Mouse (Mus musculus) heart, postnatal 10 days (tissue): Measurements from ENCODE around the gene Lsm12. TPM values are rescaled to one million over a fixed set of nuclear protein-coding genes. Genes with fewer than 3 reads are reported as not detected.

Experiments
- DNase-seq, 2 experiments: peaks; one replicate each; pipeline ENCODE4 v3.0.0; 2021
- intact Hi-C: fragments of 180-260 bp; cut with DNase I; formaldehyde crosslinking; loops from one replicate; pipeline ENCODE4 v1.15.1; 2025
- total RNA-seq, 2 experiments: library from RNA; stranded (reverse); gene quantifications; 2 replicates each; pipeline ENCODE4 v1.2.3; 2021

Lsm12 gene
- total RNA-seq, 2 experiments from 2014 or later = 58.5 to 61.4 TPM

DNA sequence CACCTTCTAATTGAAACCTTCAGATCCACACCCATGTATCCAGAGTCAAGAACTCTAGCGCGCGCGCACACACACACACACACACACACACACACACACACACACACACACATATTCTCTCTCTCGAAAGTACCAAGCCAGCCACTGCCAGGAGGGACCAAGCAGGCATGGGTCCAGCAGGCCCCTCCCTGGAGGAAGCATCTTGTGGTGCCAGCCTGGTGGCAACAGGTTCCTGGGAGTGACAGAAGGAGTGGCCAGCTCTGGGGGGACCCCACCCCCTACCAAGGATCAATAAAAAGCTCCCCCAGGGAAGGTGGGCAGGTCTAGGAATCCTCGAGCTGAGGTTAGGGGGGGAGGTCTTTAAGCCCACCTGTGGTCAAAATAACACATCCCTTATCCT, 32.3 kb upstream of the Lsm12 start:
- intact Hi-C loops = no loop called here
- peak; percentile 55 to 58 for DNase-seq

DNA sequence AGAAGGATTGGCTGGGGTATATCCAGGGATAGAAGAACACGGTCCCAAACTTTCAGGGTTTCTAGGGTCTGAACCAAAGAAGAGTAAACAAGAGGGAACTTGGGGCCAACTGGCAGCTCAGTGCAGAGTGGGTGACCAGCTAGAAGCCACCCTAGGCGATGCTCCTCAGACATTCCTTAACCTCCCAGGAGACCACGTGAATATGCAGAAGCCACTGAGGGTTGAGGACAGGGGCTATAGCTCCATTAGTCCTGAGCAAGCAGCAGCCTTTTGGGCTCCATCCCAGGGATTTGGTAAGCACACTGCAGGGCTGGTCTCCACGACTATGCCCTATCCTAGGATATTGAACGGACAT, 31.8 kb upstream of the Lsm12 start:
- peak; percentile 49 to 69 for DNase-seq
- intact Hi-C loops = no loop called here

DNA sequence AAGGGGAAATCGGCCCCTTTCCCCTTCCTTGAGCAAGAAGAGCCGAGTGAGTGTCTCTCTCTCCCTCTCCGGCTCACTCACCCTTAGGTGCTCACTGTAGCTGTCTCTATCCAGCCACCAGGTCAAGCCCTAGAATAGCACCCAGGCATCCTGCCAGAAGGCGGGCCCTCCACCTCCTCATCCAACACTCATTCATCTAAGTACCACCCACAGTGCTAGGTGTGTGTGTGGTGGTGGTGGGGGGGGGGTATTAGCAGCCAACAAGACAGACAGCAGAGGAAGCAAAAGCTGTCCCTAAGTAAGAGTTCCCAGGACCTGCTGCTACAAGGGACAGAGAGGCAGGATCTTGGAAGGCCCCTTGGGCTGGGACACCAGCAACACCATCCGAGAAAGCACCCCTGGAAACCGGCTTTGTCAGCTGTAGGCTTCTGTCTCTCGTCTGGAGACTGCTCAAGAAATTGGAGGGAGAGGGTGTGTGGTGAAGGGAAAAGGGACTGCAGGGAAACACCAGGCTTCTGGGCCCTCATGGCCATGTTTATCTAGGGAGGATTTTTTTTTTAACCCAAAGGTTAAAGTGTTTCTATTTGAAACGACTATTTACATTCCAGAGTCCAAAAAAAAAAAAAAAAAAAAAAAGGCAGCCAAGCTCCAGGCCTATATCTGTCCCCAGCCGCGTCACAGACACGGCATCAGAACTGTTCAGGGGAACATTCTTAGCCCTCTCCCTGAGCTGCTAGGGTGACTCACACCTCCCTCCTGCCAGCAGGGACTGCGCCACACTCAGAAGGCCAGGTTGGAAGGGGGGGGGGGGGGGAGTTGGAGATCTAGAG, 31.2 kb upstream of the Lsm12 start:
- intact Hi-C loops = no loop called here
- peak; percentile 78 to 85 for DNase-seq

DNA sequence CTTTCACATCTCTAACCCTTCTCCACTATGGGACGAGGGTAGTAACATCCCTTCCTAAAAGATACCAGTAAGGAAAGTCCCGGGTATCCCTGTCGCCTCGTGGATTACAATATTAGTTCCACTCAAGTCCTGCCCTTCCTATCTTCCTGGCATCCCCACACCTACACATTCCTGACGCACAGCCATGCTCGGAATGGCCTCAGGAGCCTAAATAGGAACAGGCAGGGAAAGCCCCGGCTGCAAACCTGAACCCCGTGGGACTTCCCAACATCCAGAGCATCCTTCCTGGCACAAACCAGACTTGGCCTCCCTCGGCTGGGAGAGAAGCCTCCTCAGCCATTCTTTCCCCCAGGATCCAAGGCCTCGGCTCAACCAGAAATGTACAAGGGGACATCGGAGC, 30.4 kb upstream of the Lsm12 start:
- intact Hi-C loops = no loop called here
- no peak for DNase-seq

DNA sequence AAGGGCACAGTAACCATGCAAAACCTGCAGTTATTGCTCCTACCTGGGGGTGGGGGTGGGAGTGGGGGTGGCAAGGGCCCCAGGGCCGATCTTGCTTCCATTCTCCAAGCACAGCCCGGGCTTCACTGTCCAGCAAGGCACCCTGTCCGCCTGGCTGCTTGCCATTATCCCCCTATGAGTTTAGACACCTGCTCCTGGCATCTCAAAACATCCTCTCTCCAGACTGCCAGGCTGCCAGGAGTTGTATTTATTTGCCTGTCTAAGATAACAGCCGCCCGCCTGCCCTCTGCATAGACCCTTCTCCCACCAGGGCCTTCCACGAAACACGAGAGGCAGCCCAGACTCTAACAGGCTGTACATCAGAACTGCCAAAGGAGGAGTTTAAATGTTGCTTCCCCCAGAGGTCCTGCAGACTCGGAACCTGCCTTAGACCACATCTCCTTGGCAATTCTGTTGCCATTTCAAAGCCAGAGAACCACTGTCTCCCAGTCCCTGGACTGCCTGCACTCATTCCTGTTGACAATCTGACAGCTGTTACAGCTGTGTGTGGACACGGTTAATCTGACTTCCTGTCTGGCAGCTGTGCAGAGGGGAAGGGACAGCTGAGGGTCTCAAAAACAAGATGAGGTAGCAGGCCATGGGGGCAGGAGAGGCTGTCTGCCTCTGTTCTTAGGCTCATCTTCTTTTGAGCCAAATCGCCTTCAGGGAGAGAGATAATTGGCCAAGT, 29.5 kb upstream of the Lsm12 start:
- DNase-seq = no peak
- intact Hi-C loops = no loop called here

DNA sequence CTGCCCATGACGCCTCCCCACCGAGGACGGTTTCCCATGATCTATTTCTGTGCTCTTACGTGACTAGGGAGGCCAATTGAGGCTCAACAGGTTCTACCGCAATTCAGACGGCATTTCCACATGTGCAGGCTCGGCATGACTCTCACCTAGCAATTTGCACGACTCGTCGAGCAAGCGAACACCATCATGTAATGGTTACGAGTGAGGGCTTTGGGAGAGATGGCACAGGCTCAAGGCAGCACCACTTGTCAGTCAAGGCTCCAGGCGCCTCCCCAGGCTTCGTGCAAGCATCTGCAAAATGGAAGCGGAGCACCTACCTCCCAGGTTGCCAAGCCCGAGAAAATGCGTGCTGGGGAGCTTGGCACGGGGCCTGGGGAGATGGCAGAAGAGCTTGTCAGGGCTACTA, 26.8 kb upstream of the Lsm12 start:
- DNase-seq = peak; percentile 71 to 73
- intact Hi-C loops = no loop called here

DNA sequence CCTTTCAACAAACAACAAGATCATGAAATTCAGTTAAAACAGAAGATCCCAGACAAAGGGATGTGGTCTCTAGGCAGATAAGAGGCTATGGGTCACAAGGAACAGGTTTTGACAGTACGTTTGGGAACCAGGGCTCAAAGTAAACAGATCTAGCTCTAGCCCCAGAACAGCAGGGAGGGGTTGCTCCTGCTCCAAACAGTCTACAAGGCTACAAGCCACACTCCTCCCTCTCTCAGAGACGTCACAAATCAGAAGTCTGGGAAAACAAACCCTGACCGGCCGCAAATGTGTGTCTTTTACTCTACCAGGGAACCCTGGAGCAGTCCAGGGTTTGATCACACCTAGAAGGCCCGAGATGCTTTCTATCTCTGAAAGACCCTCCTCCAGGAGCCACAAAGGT, 25.9 kb upstream of the Lsm12 start:
- intact Hi-C loops = no loop called here
- no peak for DNase-seq

DNA sequence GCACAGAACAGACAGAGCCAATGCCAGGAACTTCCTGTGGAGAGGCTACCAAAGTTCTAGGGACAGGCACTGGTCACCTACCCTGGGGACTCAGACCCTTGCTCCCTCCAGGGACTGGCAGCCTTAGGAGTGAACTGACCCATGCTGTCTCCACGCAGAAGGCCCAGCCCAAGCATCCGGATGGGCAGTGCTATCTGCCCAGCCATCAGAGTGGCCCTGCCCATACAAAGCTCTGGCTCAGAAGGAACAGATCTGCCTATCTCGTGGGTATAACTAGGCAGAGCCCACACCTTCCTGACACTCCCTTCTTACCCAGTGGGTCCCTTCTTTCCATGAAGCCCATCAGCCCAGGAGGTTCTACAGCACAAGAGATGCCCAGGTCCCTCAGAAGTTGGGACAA, 25.1 kb upstream of the Lsm12 start:
- intact Hi-C loops = no loop called here
- no peak for DNase-seq

DNA sequence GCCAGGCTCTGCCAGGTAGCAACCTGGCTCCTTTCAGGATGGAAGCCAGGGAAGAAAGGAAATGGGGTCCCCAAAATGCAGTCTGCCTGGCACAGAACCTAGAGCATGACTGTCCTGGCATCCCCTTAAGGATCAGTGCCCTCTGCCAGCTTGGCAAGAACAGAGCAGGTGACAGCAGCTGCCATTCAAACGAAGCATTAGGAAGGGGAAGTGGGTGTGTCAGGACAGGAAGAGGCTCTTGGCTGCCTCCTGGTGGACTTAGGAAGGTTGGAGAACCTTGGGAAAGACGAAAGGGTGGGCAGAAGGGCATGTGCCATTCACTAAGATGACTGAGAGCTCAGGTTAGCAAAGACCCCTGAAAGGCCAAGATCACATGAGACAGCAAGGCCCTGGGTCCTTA, 24.6 kb upstream of the Lsm12 start:
- intact Hi-C loops = no loop called here
- DNase-seq = peak in 1 of 2 experiments; percentile 55

DNA sequence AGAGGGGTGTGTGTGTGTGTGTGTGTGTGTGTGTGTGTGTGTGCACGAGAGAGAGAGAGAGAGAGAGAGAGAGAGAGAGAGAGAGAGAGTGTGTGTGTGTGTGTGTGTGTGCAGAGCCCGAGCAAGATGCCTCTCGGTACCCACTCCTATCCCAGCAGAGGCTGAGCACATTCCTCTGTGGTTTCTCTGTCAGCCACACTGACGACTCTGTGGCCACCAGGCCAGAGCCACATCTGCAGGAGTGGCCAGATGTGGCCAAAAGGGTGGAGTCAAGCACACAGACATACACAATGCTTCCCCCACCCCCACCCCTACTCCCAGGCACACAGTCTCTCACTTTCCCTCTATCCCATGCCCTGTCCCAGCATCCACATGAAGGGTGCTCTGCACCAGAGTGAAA, 23.8 kb upstream of the Lsm12 start:
- intact Hi-C loops = no loop called here
- no peak for DNase-seq

DNA sequence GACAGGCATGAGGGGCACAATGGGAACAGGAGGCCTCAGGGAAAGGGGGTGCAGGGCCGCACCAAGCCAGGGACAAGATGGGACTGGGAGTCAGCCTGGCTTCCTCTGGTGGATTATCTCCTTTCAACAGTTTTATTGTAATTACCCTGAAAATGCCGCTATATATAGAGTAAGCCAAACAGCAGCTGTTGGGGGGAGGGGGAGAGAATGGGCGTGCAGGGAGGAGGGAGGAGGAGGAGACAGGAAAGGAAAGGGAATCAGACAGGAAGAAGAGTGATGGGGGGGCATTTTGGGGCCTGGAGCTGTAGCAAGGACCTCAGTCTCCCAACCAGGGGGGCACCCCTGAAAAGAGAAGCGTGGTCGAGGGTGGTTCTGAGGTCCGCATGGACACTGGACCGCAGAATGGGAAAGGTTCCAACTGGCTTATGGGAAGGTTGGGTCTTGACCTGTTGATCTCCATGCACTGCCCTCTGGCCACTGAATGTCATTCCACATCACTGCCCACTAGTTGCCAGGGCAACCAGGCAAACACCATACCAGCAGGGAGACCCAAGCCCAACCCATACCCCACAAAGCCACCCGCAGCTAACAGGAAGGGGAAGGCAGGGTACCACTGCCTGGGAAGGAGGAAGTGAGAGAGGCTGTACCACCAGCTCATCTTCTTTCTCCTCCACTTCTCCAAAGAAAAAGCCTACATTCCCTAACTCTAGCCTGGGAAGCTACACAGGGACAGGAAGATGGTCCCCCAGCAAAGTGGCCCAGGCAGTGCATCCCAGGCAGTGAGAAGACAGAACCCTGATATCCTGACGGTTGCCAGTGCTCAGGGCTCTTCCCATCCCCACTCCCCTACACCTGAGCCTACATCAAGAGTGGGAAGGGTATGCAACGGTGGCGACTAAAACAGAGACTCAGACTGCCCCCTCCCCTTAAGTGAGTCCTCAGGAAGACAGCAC, 23.0 kb upstream of the Lsm12 start:
- peak; percentile 69 to 73 for DNase-seq
- intact Hi-C loops = no loop called here

DNA sequence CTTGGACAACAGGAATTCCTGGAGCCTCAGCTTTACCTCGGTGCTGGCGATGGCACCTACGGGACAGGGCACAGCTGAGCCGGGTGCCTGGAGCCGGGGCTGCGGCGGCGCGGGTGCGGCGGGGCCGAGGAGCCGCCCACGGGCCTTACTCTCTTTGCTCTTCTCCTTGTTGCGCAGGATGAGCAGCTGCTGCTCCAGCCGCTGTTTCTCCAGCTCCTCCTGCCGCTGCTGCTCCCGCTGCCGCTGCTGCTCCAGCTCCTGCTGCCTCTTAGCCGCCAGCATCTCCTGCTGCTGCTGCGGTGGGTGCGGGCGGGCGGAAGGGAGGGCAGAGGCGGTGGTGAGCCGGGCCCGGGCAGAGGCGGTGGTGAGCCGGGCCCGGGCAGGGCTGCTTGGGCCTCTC, 21.4 kb upstream of the Lsm12 start:
- no peak for DNase-seq
- intact Hi-C loops = no loop called here

DNA sequence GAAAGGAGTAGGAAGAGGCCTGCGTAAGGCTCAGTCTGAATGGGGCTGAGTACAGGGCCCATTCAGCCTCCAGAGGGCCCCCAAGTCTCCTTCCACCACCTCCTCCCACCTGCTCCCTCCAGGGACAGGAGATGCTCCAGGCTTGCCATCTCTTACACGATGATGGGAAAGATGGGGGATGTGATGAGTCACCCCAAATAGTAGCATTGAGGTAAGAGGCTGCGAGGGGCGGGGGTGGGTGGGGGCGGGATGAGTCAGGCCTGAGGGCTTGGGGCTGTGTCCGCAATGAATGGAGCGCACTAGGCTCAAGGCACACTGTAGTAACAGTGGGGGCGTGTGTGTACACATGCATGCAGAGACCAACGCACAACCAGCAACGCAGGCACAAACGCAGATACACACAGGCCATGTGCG, 16.3 kb upstream of the Lsm12 start:
- no peak for DNase-seq
- intact Hi-C loops = no loop called here

DNA sequence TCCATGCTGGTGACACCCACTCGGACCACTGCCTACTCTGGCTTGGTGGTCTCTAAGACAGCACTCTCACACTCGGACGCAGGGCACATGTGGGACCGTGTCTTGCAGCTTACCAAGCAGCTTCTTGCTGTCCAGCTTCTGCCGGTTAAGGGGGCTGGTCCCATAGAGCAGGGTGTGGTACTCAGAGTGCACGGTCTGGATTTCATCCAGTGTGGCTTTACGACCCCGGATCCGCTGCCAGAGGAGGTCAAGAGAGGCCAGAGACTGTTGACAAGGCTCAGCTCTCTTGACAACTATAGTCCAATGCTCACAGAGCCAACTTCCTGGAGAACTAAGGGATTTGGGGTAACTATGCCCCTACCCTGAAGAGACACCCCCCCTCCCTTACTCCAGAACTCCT, 14.8 kb upstream of the Lsm12 start:
- intact Hi-C loops = no loop called here
- no peak for DNase-seq

DNA sequence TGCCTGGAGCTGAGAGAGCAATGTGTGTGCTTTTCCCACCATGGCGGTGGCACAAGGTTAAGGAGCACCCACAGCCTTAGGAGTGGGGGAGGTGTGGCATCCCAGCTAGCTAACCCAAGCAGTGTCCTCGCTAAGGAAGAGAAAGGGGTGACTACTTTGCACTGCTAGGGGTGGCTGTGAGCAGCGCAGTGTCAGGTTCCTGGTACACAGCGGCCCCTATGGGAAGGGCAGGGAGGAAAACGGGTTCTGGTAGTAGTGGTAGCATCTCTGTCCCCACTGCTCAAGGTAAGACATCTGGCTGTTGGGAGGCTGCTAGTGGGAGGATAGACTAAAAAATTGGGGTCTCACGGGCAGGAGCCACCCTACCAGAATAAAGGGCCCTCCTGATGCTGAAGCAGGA, 13.1 kb upstream of the Lsm12 start:
- DNase-seq = no peak
- intact Hi-C loops = no loop called here

DNA sequence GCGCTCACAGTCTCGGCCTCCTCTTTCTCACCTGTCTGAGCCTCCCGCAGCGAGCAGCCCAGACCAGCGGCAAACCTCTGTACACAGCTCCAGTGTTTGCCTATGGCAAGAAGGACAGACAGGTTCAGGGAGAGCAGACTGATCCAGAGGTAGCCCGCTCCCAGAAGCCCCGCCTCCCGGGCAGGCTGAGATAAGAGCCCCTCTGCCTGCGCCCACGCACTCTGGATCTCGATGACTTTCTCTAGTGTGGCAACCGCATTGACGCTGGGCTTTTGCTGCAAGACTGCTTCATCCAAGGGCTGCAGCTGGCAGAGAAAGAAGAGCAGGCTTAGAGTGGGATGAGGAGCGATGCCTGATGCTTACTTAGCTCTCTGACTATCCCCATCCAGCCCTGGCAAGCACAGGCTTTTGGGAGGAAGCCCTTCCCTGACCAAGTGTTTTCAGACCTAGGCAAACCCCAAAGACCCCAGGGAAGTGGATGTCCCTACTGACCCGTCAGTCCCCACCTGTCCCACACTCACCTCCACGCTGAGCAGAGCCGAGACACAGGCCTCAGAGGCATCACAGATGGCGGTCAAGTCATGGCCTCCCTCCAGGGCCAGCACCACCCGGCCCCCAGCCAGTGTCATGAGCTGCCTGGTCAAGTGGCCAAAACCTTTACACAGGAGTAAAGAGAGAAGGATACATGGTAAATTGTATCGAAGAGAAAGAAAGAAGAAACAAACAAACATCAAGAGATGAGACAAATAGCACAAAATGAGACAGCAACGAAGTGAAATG, 11.1 kb upstream of the Lsm12 start:
- intact Hi-C loops = no loop called here
- DNase-seq = no peak

DNA sequence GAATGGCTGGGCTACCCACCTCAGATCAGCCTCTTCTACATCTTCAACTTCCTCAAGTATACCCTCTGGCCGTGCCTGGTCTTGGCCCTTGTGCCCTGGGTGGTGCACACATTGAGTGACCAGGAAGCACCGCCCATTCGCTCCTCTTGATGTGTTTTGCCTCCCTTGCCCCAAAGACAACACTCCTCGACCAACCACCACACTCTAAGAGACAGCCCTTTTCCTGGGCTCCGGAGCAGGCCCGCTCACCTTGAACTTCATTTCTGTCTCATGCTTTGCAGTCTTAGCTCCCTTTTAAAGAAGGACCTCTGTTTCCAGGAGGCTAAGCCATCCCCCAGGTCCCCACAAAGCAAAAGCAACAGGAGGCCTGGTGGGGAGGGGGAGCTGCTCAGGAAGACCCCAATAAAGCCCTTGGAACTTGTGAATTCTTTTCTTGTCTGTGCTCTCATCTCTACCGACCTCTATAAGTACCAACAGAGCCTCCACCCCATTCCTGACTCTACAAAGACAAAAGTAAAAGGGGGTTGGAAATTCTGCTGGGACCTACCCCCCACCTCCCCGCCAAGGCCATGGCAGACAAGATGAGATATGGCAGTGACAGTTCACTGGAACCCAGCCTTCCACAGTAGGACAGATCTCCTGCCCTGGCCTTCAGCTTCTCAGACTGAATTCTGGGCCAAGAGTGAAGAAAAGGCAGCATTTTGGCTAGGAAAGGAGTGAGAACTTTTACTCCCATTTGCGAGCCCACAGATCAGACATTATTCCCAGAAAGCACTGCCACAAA, 8.8 kb upstream of the Lsm12 start:
- intact Hi-C loops = no loop called here
- DNase-seq = no peak

DNA sequence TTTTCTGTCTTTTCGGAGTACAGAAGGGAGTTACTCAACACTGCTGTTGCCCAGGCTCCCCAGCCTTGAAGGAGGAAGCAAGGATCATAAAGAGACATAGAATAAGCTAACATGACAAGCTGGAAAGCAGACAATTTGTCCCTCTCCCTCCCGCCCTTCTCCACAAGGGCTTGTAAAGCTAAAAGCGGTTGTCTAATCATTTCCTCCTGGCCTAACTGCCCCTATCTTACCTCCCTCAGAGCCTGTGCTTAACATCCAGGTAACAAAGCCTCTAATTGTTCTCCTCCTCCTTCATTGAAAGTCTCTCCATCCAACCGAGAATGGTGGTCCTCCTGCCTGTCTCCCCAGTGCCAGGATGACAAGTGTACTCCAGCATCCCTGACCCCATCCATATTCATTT, 5.8 kb upstream of the Lsm12 start:
- intact Hi-C loops = no loop called here
- DNase-seq = no peak
